Mouse (Mus musculus) left cerebral cortex, adult 2 months (tissue): Measurements from ENCODE around the gene Itgav. TPM values are rescaled to one million over a fixed set of nuclear protein-coding genes. Genes with fewer than 3 reads are reported as not detected.
A peak's percentile ranks its signal among the peaks of the same experiment; 100 is the strongest.

ENCODE experiments used
- DNase-seq, 2 experiments: peaks; one replicate each; pipeline ENCODE4 v3.0.0; 2021 to 2022; ENCODE audit warnings: low spot score in 2 of 2, mixed read lengths in 1 of 2; ENCODE audit errors: extremely low spot score in 1 of 2
- H3K27ac ChIP-seq: fragments of 200-600 bp; 2 replicates; pipeline ENCODE4 v1.8.1; 2022
- H3K4me3 ChIP-seq: fragments of 200-600 bp; 2 replicates; pipeline ENCODE4 v1.8.1; 2022
- CTCF ChIP-seq: fragments of 200-600 bp; IDR thresholded peaks from 2 replicates; pipeline ENCODE4 v1.8.1; 2022; ENCODE audit warnings: antibody characterized with exemption, mild to moderate bottlenecking, moderate library complexity
- intact Hi-C: fragments of 180-260 bp; cut with DNase I; formaldehyde crosslinking; loops from one replicate; pipeline ENCODE4 v1.15.1; 2025
- total RNA-seq, 2 experiments: library from RNA; stranded (reverse); gene quantifications; 2 replicates each; pipeline ENCODE4 v1.2.3; 2021

The Itgav gene
- total RNA-seq, 2 experiments from 2014 or later: 135 to 149 TPM

- intact Hi-C loops: no loop called here
- peak overlapping the region; percentile 61 for H3K27ac ChIP-seq
Observed at GRCm38 (mm10) chr2:83738586-83739251, 14.5 kb downstream of the Itgav start.

DNA sequence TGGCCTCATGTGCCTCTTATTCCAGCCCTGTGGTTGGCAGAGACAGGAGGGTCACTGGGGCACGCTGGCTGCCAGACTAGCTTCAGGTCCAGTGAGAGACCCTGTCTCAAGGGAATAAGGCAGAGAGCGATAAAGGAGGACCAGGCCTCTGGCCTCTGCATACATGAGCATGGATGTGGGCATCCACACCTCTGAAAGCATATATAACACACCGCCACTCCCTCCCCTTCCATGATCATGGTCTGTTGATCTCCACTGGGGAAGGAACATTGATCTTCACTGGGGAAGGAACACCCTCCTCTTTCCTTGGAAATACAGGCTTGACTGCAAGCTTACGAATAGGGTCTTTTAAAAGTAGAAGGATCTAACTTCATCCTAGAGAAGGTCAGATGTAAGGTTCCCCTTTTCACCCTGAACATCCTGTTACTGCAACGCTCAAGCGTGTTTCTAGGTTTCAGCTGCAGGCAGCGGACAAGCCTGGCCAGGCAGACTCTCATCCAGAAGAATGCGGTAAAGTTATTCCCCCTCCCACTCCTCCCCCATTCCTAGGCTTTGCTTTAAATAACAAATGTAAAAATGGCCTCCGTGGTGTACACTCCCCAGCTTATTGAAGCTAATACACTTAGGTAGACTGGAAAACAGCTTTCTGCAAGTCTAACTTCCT lies 15.4 kb downstream of the Itgav start:
- Histone ChIP-seq H3K4me3 (no peak overlapping the region), H3K27ac (peak overlapping the region; percentile 61; the same call in 1 of the 2 replicates)
- no peak for DNase-seq
- intact Hi-C loops: no loop called here
- TF ChIP-seq CTCF: no peak

More at GRCm38 (mm10) chr2:83738586-83739251, 14.5 kb downstream of the Itgav start:
- no peak for DNase-seq
- no peak overlapping the region for H3K4me3 ChIP-seq
- no peak for TF ChIP-seq CTCF

DNA sequence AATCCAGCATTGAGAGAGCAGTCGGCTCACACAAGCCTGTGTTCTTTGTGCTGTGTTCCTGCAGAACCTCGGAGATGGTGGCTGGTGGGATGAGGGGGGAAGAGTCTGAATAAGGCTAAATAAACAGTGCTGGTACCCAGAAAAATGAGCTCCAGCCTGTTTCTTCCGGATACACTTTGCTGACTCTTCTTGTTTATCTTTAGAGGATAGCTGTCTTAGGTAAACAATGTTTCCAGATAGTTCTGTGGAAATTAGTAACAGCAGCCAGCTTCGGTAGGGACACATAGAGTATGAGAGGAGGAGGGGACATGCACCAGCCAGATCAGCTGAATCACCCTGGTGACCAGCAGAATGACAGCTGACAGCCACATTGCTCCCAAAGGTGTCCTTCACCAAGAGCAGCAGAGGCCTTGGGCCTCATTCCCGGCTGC lies 16.4 kb downstream of the Itgav start:
- Histone ChIP-seq H3K4me3 (no peak overlapping the region), H3K27ac (peak overlapping the region; percentile 61)
- no peak for TF ChIP-seq CTCF
- intact Hi-C loops: no loop called here
- no peak for DNase-seq

DNA sequence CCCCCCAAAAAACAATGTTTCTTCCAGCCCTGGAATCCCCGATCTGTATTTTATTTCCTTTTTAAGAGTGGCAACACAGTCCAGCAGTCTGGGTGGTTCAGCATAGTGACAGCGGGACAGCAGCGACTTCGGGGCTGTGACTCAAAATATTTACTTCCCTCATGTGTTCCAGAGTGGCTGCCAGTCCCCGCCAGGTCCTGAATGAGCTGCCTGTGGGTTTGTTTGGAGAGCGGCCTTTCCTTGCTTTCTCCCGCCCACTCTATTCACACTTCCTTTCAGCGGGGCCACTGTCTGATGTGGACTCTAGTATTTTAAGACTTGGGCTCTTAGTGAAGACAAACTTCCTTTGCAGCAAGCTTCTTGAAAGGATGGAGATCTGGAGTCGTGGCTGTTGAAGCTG lies 18.0 kb downstream of the Itgav start:
- peak overlapping the region; percentile 45; the same call in 1 of the 2 replicates for H3K27ac ChIP-seq
- no peak overlapping the region for H3K4me3 ChIP-seq
- intact Hi-C loops: loop anchor here (2.0 kb wide), 1 partner anchor 13 kb away; no protein-coding TSS in a partner anchor
- TF ChIP-seq CTCF: no peak
- DNase-seq: peak in 1 of 2 experiments; percentile 48

DNA sequence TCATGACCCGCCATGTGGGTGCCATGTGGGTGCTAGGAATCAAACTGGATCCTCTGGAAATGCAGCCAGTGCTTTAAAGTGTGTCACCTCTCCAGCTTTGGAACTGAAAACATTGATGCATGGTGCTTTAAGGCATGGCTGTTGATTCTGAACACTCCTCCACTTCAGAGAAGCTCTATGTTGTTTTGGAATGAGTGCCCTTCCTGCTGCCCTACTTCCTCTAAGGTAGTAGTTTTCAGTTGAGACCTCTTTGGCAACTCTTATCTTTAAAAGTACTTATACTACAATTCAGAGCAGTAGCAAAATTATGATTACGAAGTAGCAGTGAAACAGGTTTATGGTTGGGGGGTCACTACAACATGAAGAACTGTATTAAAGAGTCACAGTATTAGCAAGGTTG lies 18.6 kb downstream of the Itgav start:
- Histone ChIP-seq H3K4me3 (no peak overlapping the region), H3K27ac (peak overlapping the region; percentile 45; the same call in 1 of the 2 replicates)
- TF ChIP-seq CTCF: no peak
- no peak for DNase-seq
- intact Hi-C loops: loop anchor here (2.0 kb wide), 1 partner anchor 14 kb away; no protein-coding TSS in a partner anchor

DNA sequence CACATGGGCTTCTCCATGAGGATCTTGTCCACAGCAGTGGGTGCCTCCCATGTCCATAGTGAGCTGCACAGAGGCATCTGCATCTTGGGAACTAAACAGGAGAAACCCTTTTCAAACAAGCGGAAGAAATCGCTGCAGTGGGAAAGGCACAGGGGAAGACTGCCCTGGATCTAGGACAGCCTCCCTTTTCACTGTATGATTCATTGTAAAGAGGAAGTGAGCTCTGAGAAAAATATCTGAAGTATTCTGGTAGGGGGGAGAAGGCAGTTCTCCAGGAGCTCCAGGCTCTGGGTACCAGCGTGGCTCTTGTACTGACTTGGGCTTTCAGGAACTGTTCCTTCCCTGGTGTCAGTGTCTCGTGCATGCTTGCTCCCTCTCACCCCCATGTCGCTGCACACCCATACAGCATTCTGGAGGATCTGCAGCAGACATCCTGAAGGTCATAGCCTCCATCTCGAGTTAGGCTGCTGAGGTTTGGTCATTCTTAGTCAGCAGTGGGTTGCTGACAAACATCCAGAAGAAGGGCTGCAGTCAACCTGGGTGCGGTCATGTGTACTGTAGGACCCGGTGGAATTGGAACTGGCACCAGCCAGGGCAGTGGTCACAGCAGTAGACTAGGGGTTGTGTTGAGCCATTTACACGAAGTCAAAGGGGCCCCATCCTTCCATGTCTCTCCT lies 20.2 kb downstream of the Itgav start:
- Histone ChIP-seq H3K27ac (peak overlapping the region; percentile 55), H3K4me3 (no peak overlapping the region)
- DNase-seq: no peak
- intact Hi-C loops: no loop called here
- no peak for TF ChIP-seq CTCF

GRCm38 (mm10) chr2:83745257-83745656 lies 21.1 kb downstream of the Itgav start:
- no peak for DNase-seq
- no peak for TF ChIP-seq CTCF
- intact Hi-C loops: no loop called here

GRCm38 (mm10) chr2:83748581-83749118 lies 24.5 kb downstream of the Itgav start:
- Histone ChIP-seq H3K4me3 (no peak overlapping the region), H3K27ac (no peak overlapping the region)
- intact Hi-C loops: no loop called here
- no peak for TF ChIP-seq CTCF
- no peak for DNase-seq

More at GRCm38 (mm10) chr2:83745257-83745656, 21.1 kb downstream of the Itgav start:
- Histone ChIP-seq H3K27ac (no peak overlapping the region), H3K4me3 (no peak overlapping the region)

GRCm38 (mm10) chr2:83753008-83753407 lies 28.8 kb downstream of the Itgav start:
- intact Hi-C loops: no loop called here
- no peak for DNase-seq
- Histone ChIP-seq H3K4me3 (no peak overlapping the region), H3K27ac (no peak overlapping the region)
- TF ChIP-seq CTCF: no peak

DNA sequence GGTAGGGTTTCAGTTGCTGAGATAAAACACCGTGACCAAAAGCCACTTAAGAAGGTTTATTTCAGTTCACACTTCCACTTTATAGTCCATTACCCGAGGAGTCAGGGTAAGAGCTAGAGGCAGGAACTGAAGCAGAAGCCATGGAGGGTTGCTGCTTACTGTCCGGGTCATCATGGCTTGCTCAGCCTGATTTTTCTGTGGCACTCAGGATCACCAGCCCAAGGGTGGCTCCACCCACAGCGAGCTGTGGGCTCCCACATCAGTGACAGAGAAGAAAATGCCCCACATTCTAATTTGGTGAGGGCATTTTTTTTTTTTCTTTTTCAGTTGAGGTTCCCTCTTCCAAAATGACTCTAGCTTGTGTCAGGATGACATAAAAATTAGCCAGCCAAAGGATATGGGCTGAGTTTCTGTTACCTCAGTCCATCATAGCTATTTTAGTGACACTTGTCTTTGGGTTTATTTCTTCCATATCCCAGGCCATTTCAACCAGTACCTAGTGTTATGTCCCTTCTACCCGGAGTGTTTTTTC lies 30.2 kb downstream of the Itgav start:
- no peak overlapping the region for H3K4me3 ChIP-seq
- no peak overlapping the region for H3K27ac ChIP-seq
- TF ChIP-seq CTCF: no peak
- DNase-seq: no peak
- intact Hi-C loops: no loop called here

DNA sequence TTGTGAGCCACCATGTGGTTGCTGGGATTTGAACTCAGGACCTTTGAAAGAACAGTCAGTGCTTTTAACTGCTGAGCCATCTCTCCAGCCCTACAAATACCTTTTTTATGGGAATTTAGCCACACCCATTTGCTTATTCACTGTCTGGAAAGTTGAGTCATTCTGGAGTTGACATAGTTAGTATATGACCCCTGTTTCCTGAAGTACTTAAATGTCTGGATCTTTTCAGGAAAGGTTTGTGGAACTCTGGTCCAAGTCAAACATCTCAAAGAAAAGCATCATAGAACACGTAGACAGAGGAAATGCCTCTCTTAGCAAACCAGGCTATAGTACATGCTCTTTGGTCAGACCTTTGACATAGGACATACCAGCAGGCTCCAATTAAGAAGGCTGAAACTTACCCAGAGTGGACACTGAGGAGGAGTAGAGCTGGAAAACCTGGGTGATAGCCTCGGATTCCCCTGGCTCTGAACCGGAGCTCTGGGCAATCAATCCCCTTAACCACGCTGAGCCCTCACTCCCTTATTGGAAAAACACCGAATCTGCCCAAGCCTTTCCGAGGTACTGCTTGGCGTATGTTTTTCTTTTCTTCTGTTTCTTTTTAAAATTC lies 34.5 kb downstream of the Itgav start:
- no peak overlapping the region for H3K4me3 ChIP-seq
- no peak overlapping the region for H3K27ac ChIP-seq
- DNase-seq: no peak
- no peak for TF ChIP-seq CTCF
- intact Hi-C loops: no loop called here
